Mouse (Mus musculus) intestine, postnatal 0 days (tissue): ENCODE results near the gene Spats2. TPM values are rescaled to one million over a fixed set of nuclear protein-coding genes. Genes with fewer than 3 reads are reported as not detected.
"Not testable (repeated sequence)": the region's sequence is repeated elsewhere in the genome, so short reads cannot be mapped to it uniquely, and the experiment has no call there.

Experiments used
- ATAC-seq: fragments of 200-750 bp; cut with Nextera tagmentation; 2 replicates; pipeline ENCODE4 v1.8.0; 2017; ENCODE audit warnings: mild to moderate bottlenecking, moderate TSS enrichment, moderate library complexity
- H3K27ac ChIP-seq: fragments of 300-500 bp; sonication (generic); 2 replicates; pipeline ENCODE4 v1.5.1; 2014; ENCODE audit warnings: mild to moderate bottlenecking, low read depth, low read length, moderate library complexity
- H3K27me3 ChIP-seq: fragments of 300-500 bp; sonication (generic); replicated peaks from 2 replicates; pipeline ENCODE4 v1.6.1; 2014; ENCODE audit warnings: low read length, mixed read lengths; ENCODE audit not compliant: control insufficient read depth, insufficient read depth
- H3K36me3 ChIP-seq: fragments of 300-500 bp; sonication (generic); 2 replicates; pipeline ENCODE4 v1.6.1; 2014; ENCODE audit warnings: mild to moderate bottlenecking, moderate library complexity; ENCODE audit not compliant: control insufficient read depth, insufficient read depth
- H3K4me1 ChIP-seq: fragments of 300-500 bp; sonication (generic); replicated peaks from 2 replicates; pipeline ENCODE4 v1.6.1; 2014; ENCODE audit warnings: antibody characterized with exemption, low read length, mixed read lengths; ENCODE audit not compliant: control insufficient read depth, insufficient read depth
- H3K4me2 ChIP-seq: fragments of 300-500 bp; sonication (generic); replicated peaks from 2 replicates; pipeline ENCODE4 v1.6.1; 2014; ENCODE audit warnings: low read depth, mild to moderate bottlenecking, moderate library complexity
- H3K4me3 ChIP-seq: fragments of 300-500 bp; sonication (generic); 2 replicates; pipeline ENCODE4 v1.5.1; 2014; ENCODE audit warnings: low read depth, low read length
- H3K9ac ChIP-seq: fragments of 300-500 bp; sonication (generic); 2 replicates; pipeline ENCODE4 v1.6.1; 2014; ENCODE audit warnings: mild to moderate bottlenecking, low read depth, low read length
- H3K9me3 ChIP-seq: fragments of 300-500 bp; sonication (generic); 2 replicates; pipeline ENCODE4 v1.6.1; 2016; ENCODE audit warnings: mixed run types; ENCODE audit not compliant: control insufficient read depth
- CTCF ChIP-seq: sonication (generic); IDR thresholded peaks from 2 replicates; pipeline ENCODE4 v1.5.1; 2016; ENCODE audit warnings: low read depth, mild to moderate bottlenecking, control low read depth, antibody characterized with exemption, moderate library complexity
- WGBS: fragments of 180-500 bp; shearing (Covaris S2); extraction: QIAGEN DNeasy Blood & Tissue Kit; methylation state at CpG from one replicate; pipeline ENCODE4 v1.1.7; 2014; 5-methylcytosine and 5-hydroxymethylcytosine counted together
- polyA plus RNA-seq: library from polyadenylated mRNA; unstranded; fragments of >200 nt; fragmentation: Nextera tagmentation; extraction: Ambion mirVana; gene quantifications from 2 replicates; pipeline ENCODE4 v1.2.1, GENCODE M21; 2015

The Spats2 gene
- 14.3 and 16.0 TPM in 2 replicates for polyA plus RNA-seq

DNA sequence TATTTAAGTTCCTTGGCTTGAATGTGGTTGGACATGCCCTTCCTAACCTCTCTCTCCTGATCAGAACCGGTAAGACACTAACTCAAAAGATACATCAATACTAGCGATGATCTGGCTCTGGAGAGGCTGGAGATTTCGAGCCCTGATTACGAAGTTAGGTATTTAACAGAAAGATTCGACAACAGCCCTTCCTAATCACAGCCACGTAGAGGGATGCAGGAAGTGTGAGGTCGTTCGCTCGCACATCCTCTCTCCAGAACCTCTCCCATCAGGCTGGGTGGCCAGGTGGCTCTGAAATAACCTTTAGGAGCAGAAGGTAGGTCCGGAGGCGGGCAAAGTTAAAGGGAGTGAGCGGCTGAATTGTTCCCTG is at the start of gene Spats2:
Gene Spats2 (plus strand): TSS at position 206 of the 370 bp plus-strand sequence.
- under 1% methylated on average over 12 of the region's 12 CpGs for WGBS
- TF ChIP-seq CTCF = no peak
- H3K4me2 ChIP-seq = peak within 1 kb of the TSS; percentile 90
- H3K4me1 ChIP-seq = no peaks in the 10 kb centered on the region
- H3K27me3 ChIP-seq = no peaks in the 10 kb centered on the region
- no peak for ATAC-seq
- H3K27ac ChIP-seq = peak within 1 kb of the TSS; percentile 91
- peak within 1 kb of the TSS; percentile 93 for H3K9ac ChIP-seq
- peak within 1 kb of the TSS; percentile 89 for H3K4me3 ChIP-seq
- no peaks in the 10 kb centered on the region for H3K36me3 ChIP-seq
- no peaks in the 10 kb centered on the region for H3K9me3 ChIP-seq

DNA sequence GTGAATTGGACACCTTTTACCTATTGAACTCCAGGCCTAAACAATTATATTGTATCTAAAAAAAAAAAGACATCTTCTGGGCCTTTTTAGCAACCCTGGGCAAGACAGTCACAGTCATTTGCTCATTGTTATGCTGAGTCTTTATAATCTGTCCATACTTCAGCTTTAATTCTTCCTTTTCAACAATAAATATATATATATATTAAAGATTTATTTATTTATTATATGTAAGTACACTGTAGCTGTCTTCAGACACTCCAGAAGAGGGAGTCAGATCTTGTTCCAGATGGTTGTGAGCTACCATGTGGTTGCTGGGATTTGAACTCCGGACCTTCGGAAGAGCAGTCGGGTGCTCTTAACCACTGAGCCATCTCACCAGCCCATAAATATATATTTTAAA is 49.7 kb upstream of the Spats2 start:
- not testable (repeated sequence) for H3K27me3 ChIP-seq, H3K9me3 ChIP-seq, H3K27ac ChIP-seq, H3K4me3 ChIP-seq, H3K9ac ChIP-seq, H3K4me1 ChIP-seq, ATAC-seq
- Histone ChIP-seq H3K4me2 (peak overlapping the region; percentile 86), H3K36me3 (peaks cover 27% of the 10 kb centered on the region; the same call in 1 of the 2 replicates)
- WGBS = 97% methylated on average over 3 of the region's 3 CpGs

DNA sequence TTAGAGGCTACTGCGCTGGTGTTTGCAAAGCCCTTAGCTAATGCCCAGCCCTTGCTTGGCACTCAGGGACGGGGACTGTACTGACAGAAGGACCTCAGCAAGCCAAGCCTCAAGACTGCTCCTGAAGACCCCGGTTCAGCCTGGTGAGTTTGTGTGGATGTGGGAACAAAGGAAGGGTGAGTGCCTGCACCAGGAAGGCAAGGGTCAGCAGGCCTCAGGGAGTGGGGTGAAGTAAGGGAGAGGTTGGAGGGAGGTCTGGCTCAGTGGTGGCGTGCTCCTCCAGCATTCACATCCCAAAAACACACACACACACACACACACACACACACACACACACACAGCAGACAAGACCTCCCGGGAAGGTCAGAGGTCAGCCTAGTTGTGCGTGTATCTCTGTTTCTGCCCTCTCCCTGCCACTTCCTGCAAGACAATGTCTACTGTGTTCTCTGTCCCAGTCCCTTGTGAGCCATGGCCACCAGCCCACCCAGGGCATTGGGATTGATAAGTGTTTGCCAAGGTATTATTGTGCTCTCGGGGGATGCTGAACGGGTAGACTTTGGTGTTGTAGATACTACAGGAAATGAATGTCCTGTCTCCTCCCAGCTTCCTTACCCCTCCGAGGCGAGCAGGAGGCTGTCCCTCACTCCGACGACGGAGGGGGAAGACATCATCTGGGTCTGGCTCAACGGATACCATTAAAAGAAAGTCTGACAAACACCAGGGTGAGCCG is 47.4 kb upstream of the Spats2 start:
- H3K4me2 ChIP-seq = no peak overlapping the region
- H3K27me3 ChIP-seq = no peaks in the 10 kb centered on the region
- H3K4me1 ChIP-seq = peaks cover 5% of the 10 kb centered on the region
- H3K4me3 ChIP-seq = no peak overlapping the region
- no peak overlapping the region for H3K9ac ChIP-seq
- no peak for TF ChIP-seq CTCF
- WGBS = 79% methylated on average over 15 of the region's 15 CpGs
- no peak overlapping the region for H3K27ac ChIP-seq
- no peak for ATAC-seq
- H3K36me3 ChIP-seq = peaks cover 28% of the 10 kb centered on the region; the same call in 1 of the 2 replicates
- H3K9me3 ChIP-seq = no peaks in the 10 kb centered on the region

DNA sequence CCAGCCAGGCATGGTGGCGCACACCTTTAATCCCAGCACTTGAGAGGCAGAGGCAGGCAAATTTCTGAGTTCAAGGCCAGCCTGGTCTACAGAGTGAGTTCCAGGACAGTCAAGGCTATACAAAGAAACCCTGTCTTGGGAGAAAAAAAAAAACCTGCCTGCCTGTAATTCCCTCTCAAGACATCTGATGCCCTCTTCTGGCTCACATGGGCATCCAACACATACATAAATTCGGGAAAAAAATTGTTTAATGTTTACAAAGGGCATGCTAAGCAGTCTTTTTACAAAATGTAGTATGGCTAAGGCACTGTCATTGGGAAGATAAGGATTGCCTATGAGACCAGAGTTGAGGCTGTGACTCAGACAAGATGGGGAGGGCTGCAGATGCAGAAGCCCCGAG is 45.9 kb upstream of the Spats2 start:
- Histone ChIP-seq H3K4me1 (no peaks in the 10 kb centered on the region; the same call in 1 of the 2 replicates), H3K4me3 (no peak overlapping the region), H3K9me3 (no peaks in the 10 kb centered on the region), H3K27me3 (no peaks in the 10 kb centered on the region), H3K4me2 (no peak overlapping the region), H3K36me3 (peaks cover 28% of the 10 kb centered on the region; the same call in 1 of the 2 replicates), H3K27ac (no peak overlapping the region), H3K9ac (no peak overlapping the region)
- TF ChIP-seq CTCF = no peak
- no peak for ATAC-seq
- 79% methylated on average over 3 of the region's 3 CpGs for WGBS

DNA sequence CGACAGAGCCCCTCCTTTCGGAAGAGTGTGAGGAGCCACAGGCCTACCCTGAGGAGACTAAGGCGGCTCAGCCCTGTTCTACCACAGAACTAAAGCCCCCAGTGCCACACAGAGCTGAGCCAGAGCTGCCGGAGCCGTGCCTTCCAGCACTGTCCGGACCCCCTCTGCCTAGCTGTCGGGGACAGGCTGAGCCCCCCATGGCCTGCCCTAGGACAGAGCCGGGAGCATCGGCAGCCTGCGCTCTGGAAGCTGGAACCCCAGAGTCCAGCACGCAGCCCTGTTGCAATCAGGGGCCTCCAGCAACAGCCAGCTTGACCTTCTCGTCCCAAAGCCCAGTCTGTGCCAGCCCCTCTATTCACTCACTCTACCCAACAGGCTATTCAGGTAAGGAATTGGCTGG is 43.4 kb upstream of the Spats2 start:
- no peak for TF ChIP-seq CTCF
- no peak overlapping the region for H3K27ac ChIP-seq
- 96% methylated on average over 12 of the region's 12 CpGs for WGBS

DNA sequence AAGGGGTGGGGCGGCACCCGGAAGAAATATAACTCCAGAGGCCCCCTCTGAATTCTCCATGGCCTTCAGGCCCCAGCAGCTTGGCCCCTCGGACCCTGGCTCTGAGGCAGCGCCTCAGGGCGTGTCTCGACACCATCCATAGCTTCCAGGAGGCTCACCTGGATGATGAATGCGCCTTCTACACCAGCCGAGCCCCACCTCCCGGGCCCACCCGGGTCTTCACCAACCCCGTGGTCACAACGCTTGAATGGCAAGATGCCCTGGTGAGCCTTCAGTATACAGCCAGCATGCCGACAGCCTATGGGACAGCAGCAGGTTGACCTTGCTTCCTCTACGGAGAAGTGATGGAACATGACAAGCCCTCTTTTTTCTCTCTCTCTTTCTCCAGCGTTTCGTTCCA is 42.9 kb upstream of the Spats2 start:
- 84% methylated on average over 16 of the region's 16 CpGs for WGBS
- no peak overlapping the region for H3K9ac ChIP-seq
- no peaks in the 10 kb centered on the region for H3K9me3 ChIP-seq
- peaks cover 17% of the 10 kb centered on the region for H3K27me3 ChIP-seq
- no peak overlapping the region for H3K4me3 ChIP-seq
- no peak for ATAC-seq
- no peak for TF ChIP-seq CTCF
- peaks cover 4% of the 10 kb centered on the region; the same call in 1 of the 2 replicates for H3K4me1 ChIP-seq
- H3K4me2 ChIP-seq = no peak overlapping the region
- peaks cover 15% of the 10 kb centered on the region; the same call in 1 of the 2 replicates for H3K36me3 ChIP-seq
- H3K27ac ChIP-seq = no peak overlapping the region

More for the DNA sequence above, 43.4 kb upstream of the Spats2 start:
- peaks cover 20% of the 10 kb centered on the region; the same call in 1 of the 2 replicates for H3K36me3 ChIP-seq
- H3K4me1 ChIP-seq = peaks cover 4% of the 10 kb centered on the region; the same call in 1 of the 2 replicates
- H3K9ac ChIP-seq = no peak overlapping the region
- peaks cover 11% of the 10 kb centered on the region for H3K27me3 ChIP-seq
- no peak overlapping the region for H3K4me2 ChIP-seq
- no peak for ATAC-seq
- no peak overlapping the region for H3K4me3 ChIP-seq
- H3K9me3 ChIP-seq = no peaks in the 10 kb centered on the region
